Mouse (Mus musculus): Measurements from ENCODE around the gene Prune2. TPM values are rescaled to one million over a fixed set of nuclear protein-coding genes. Genes with fewer than 3 reads are reported as not detected.

Gene Prune2
- polyA plus RNA-seq, 1 experiment = 3.3 TPM

- H3K27ac ChIP-seq (ENCODE audit: control insufficient read depth, insufficient read depth, low read depth, low read length, poor library complexity) = no peak overlapping the region
- 82% methylated on average over 6 of the region's 6 CpGs for WGBS
- peaks cover 1% of the 10 kb centered on the region for H3K4me1 ChIP-seq (ENCODE audit: control insufficient read depth, insufficient read depth, low read length)
- no peak for TF ChIP-seq CTCF (IDR thresholded peaks at IDR 0.05; ENCODE audit: control insufficient read depth, insufficient read depth, low read length)
- TF ChIP-seq POLR2A (IDR thresholded peaks at IDR 0.05; ENCODE audit: borderline replicate concordance, control insufficient read depth, low read depth, low read length) = no peak
- H3K4me3 ChIP-seq (replicated peaks; ENCODE audit: control insufficient read depth, low read depth, low read length) = no peak overlapping the region
Observed at GRCm38 (mm10) chr19:16954736-16955135, 1.2 kb upstream of the Prune2 start.

- Histone ChIP-seq H3K27ac (ENCODE audit: control insufficient read depth, insufficient read depth, low read depth, low read length, poor library complexity) (no peak overlapping the region), H3K4me1 (ENCODE audit: control insufficient read depth, insufficient read depth, low read length) (peaks cover 1% of the 10 kb centered on the region), H3K4me3 (replicated peaks; ENCODE audit: control insufficient read depth, low read depth, low read length) (no peak overlapping the region)
- WGBS = 50% methylated on average over 9 of the region's 9 CpGs
- no peak for TF ChIP-seq CTCF (IDR thresholded peaks at IDR 0.05; ENCODE audit: control insufficient read depth, insufficient read depth, low read length)
- no peak for TF ChIP-seq POLR2A (IDR thresholded peaks at IDR 0.05; ENCODE audit: borderline replicate concordance, control insufficient read depth, low read depth, low read length)
Observed at GRCm38 (mm10) chr19:16955231-16955612, 696 bp upstream of the Prune2 start.

GRCm38 (mm10) chr19:16956319-16956718, 401 bp downstream of the Prune2 start:
- TF ChIP-seq POLR2A (IDR thresholded peaks at IDR 0.05; ENCODE audit: borderline replicate concordance, control insufficient read depth, low read depth, low read length) = no peak
- TF ChIP-seq CTCF (IDR thresholded peaks at IDR 0.05; ENCODE audit: control insufficient read depth, insufficient read depth, low read length) = no peak
- no peak overlapping the region for H3K4me3 ChIP-seq (replicated peaks; ENCODE audit: control insufficient read depth, low read depth, low read length)
- no peak overlapping the region for H3K27ac ChIP-seq (ENCODE audit: control insufficient read depth, insufficient read depth, low read depth, low read length, poor library complexity)
- 2% methylated on average over 7 of the region's 7 CpGs for WGBS
- H3K4me1 ChIP-seq (ENCODE audit: control insufficient read depth, insufficient read depth, low read length) = peaks cover 1% of the 10 kb centered on the region

- TF ChIP-seq POLR2A (IDR thresholded peaks at IDR 0.05; ENCODE audit: borderline replicate concordance, control insufficient read depth, low read depth, low read length) (no peak), CTCF (IDR thresholded peaks at IDR 0.05; ENCODE audit: control insufficient read depth, insufficient read depth, low read length) (no peak)
- 80% methylated on average over 4 of the region's 4 CpGs for whole genome bisulfite sequencing
- Histone ChIP-seq H3K4me1 (ENCODE audit: control insufficient read depth, insufficient read depth, low read length) (peaks cover 1% of the 10 kb centered on the region), H3K27ac (ENCODE audit: control insufficient read depth, insufficient read depth, low read depth, low read length, poor library complexity) (no peak overlapping the region), H3K4me3 (replicated peaks; ENCODE audit: control insufficient read depth, low read depth, low read length) (no peak overlapping the region)
Observed at GRCm38 (mm10) chr19:16959051-16959450, 3.1 kb downstream of the Prune2 start.

GRCm38 (mm10) chr19:16959551-16959950, 3.6 kb downstream of the Prune2 start:
- TF ChIP-seq POLR2A (IDR thresholded peaks at IDR 0.05; ENCODE audit: borderline replicate concordance, control insufficient read depth, low read depth, low read length) (no peak), CTCF (IDR thresholded peaks at IDR 0.05; ENCODE audit: control insufficient read depth, insufficient read depth, low read length) (no peak)
- H3K4me1 ChIP-seq (ENCODE audit: control insufficient read depth, insufficient read depth, low read length) = peaks cover 1% of the 10 kb centered on the region
- 49% methylated on average over 8 of the region's 8 CpGs for WGBS

GRCm38 (mm10) chr19:16961036-16961435, 5.1 kb downstream of the Prune2 start:
- H3K4me1 ChIP-seq (ENCODE audit: control insufficient read depth, insufficient read depth, low read length) = peaks cover 1% of the 10 kb centered on the region
- H3K27ac ChIP-seq (ENCODE audit: control insufficient read depth, insufficient read depth, low read depth, low read length, poor library complexity) = no peak overlapping the region
- no peak overlapping the region for H3K4me3 ChIP-seq (replicated peaks; ENCODE audit: control insufficient read depth, low read depth, low read length)
- no peak for TF ChIP-seq POLR2A (IDR thresholded peaks at IDR 0.05; ENCODE audit: borderline replicate concordance, control insufficient read depth, low read depth, low read length)
- TF ChIP-seq CTCF (IDR thresholded peaks at IDR 0.05; ENCODE audit: control insufficient read depth, insufficient read depth, low read length) = no peak
- 63% methylated on average over 3 of the region's 3 CpGs for WGBS

More at GRCm38 (mm10) chr19:16959551-16959950, 3.6 kb downstream of the Prune2 start:
- Histone ChIP-seq H3K4me3 (replicated peaks; ENCODE audit: control insufficient read depth, low read depth, low read length) (no peak overlapping the region), H3K27ac (ENCODE audit: control insufficient read depth, insufficient read depth, low read depth, low read length, poor library complexity) (no peak overlapping the region)

GRCm38 (mm10) chr19:16963178-16963577, 7.3 kb downstream of the Prune2 start:
- H3K4me1 ChIP-seq (ENCODE audit: control insufficient read depth, insufficient read depth, low read length) = no peaks in the 10 kb centered on the region
- TF ChIP-seq CTCF (IDR thresholded peaks at IDR 0.05; ENCODE audit: control insufficient read depth, insufficient read depth, low read length) (no peak), POLR2A (IDR thresholded peaks at IDR 0.05; ENCODE audit: borderline replicate concordance, control insufficient read depth, low read depth, low read length) (no peak)
- H3K4me3 ChIP-seq (replicated peaks; ENCODE audit: control insufficient read depth, low read depth, low read length) = no peak overlapping the region
- 87% methylated on average over 3 of the region's 3 CpGs for WGBS
- H3K27ac ChIP-seq (ENCODE audit: control insufficient read depth, insufficient read depth, low read depth, low read length, poor library complexity) = no peak overlapping the region

- no peak overlapping the region for H3K27ac ChIP-seq (ENCODE audit: control insufficient read depth, insufficient read depth, low read depth, low read length, poor library complexity)
- 87% methylated on average over 5 of the region's 5 CpGs for WGBS
- H3K4me3 ChIP-seq (replicated peaks; ENCODE audit: control insufficient read depth, low read depth, low read length) = no peak overlapping the region
- TF ChIP-seq CTCF (IDR thresholded peaks at IDR 0.05; ENCODE audit: control insufficient read depth, insufficient read depth, low read length) = no peak
- no peak for TF ChIP-seq POLR2A (IDR thresholded peaks at IDR 0.05; ENCODE audit: borderline replicate concordance, control insufficient read depth, low read depth, low read length)
- H3K4me1 ChIP-seq (ENCODE audit: control insufficient read depth, insufficient read depth, low read length) = no peaks in the 10 kb centered on the region
Observed at GRCm38 (mm10) chr19:16968768-16969167, 12.8 kb downstream of the Prune2 start.

- Histone ChIP-seq H3K4me1 (ENCODE audit: control insufficient read depth, insufficient read depth, low read length) (no peaks in the 10 kb centered on the region), H3K27ac (ENCODE audit: control insufficient read depth, insufficient read depth, low read depth, low read length, poor library complexity) (no peak overlapping the region), H3K4me3 (replicated peaks; ENCODE audit: control insufficient read depth, low read depth, low read length) (no peak overlapping the region)
- TF ChIP-seq POLR2A (IDR thresholded peaks at IDR 0.05; ENCODE audit: borderline replicate concordance, control insufficient read depth, low read depth, low read length) (no peak), CTCF (IDR thresholded peaks at IDR 0.05; ENCODE audit: control insufficient read depth, insufficient read depth, low read length) (no peak)
- 2% methylated on average over 2 of the region's 2 CpGs for WGBS
Observed at GRCm38 (mm10) chr19:16970612-16971011, 14.7 kb downstream of the Prune2 start.

Measured in bone marrow, adult 2 months (tissue).